Mouse (Mus musculus): Measurements from ENCODE around the gene Sgcg. TPM values are rescaled to one million over a fixed set of nuclear protein-coding genes. Genes with fewer than 3 reads are reported as not detected.

Sgcg gene
- polyA plus RNA-seq, 1 experiment from 2014 or later, result 0.50 TPM

- no peaks in the 10 kb centered on the region for H3K36me3 ChIP-seq (replicated peaks; ENCODE audit: control insufficient read depth, insufficient read depth, low read depth, low read length)
- no peak overlapping the region for H3K4me2 ChIP-seq (ENCODE audit: low read depth, low read length)
- ATAC-seq (replicated peaks; ENCODE audit: insufficient number of reproducible peaks, low FRiP score, low TSS enrichment, low read depth), result no peak
- no peak overlapping the region for H3K27ac ChIP-seq (replicated peaks; ENCODE audit: low read depth, low read length)
- WGBS, result 70% methylated on average over 19 of the region's 19 CpGs
- H3K9me3 ChIP-seq (replicated peaks; ENCODE audit: control insufficient read depth, low read length), result no peaks in the 10 kb centered on the region
- no peak overlapping the region for H3K9ac ChIP-seq (replicated peaks; ENCODE audit: low read length)
- DNase-seq (ENCODE audit: low spot score), result no peak
- H3K4me3 ChIP-seq (ENCODE audit: low read depth, low read length), result no peak overlapping the region
- H3K27me3 ChIP-seq (ENCODE audit: control insufficient read depth, insufficient read depth, low read length), result no peaks in the 10 kb centered on the region
- no peaks in the 10 kb centered on the region for H3K4me1 ChIP-seq (ENCODE audit: control insufficient read depth, insufficient read depth, low read length)
These were observed 30.5 kb upstream of the Sgcg start for GRCm38 (mm10) chr14:61288606-61289286.

- Histone ChIP-seq H3K27ac (replicated peaks; ENCODE audit: low read depth, low read length) (no peak overlapping the region), H3K9me3 (replicated peaks; ENCODE audit: control insufficient read depth, low read length) (no peaks in the 10 kb centered on the region), H3K36me3 (replicated peaks; ENCODE audit: control insufficient read depth, insufficient read depth, low read depth, low read length) (no peaks in the 10 kb centered on the region), H3K27me3 (ENCODE audit: control insufficient read depth, insufficient read depth, low read length) (peaks cover 13% of the 10 kb centered on the region), H3K4me3 (ENCODE audit: low read depth, low read length) (no peak overlapping the region), H3K4me1 (ENCODE audit: control insufficient read depth, insufficient read depth, low read length) (no peaks in the 10 kb centered on the region; the same call in 1 of the 2 replicates), H3K4me2 (ENCODE audit: low read depth, low read length) (no peak overlapping the region), H3K9ac (replicated peaks; ENCODE audit: low read length) (no peak overlapping the region)
- DNase-seq (ENCODE audit: low spot score), result no peak
- 83% methylated on average over 7 of the region's 7 CpGs for WGBS
- ATAC-seq (replicated peaks; ENCODE audit: insufficient number of reproducible peaks, low FRiP score, low TSS enrichment, low read depth), result no peak
These were observed 20.5 kb upstream of the Sgcg start for GRCm38 (mm10) chr14:61278676-61279300.

GRCm38 (mm10) chr14:61277285-61277684, 19.0 kb upstream of the Sgcg start:
- no peak overlapping the region for H3K27ac ChIP-seq (replicated peaks; ENCODE audit: low read depth, low read length)
- ATAC-seq (replicated peaks; ENCODE audit: insufficient number of reproducible peaks, low FRiP score, low TSS enrichment, low read depth), result no peak
- H3K9me3 ChIP-seq (replicated peaks; ENCODE audit: control insufficient read depth, low read length), result no peaks in the 10 kb centered on the region
- no peak overlapping the region for H3K9ac ChIP-seq (replicated peaks; ENCODE audit: low read length)
- H3K27me3 ChIP-seq (ENCODE audit: control insufficient read depth, insufficient read depth, low read length), result peaks cover 13% of the 10 kb centered on the region
- H3K4me3 ChIP-seq (ENCODE audit: low read depth, low read length), result no peak overlapping the region
- H3K4me2 ChIP-seq (ENCODE audit: low read depth, low read length), result no peak overlapping the region
- 57% methylated on average over 1 of the region's 1 CpGs for WGBS
- no peaks in the 10 kb centered on the region for H3K36me3 ChIP-seq (replicated peaks; ENCODE audit: control insufficient read depth, insufficient read depth, low read depth, low read length)
- no peaks in the 10 kb centered on the region; the same call in 1 of the 2 replicates for H3K4me1 ChIP-seq (ENCODE audit: control insufficient read depth, insufficient read depth, low read length)
- DNase-seq (ENCODE audit: low spot score), result peak; percentile 42

GRCm38 (mm10) chr14:61274414-61275198, 16.3 kb upstream of the Sgcg start:
- WGBS, result 9% methylated on average over 38 of the region's 38 CpGs
- peaks cover 13% of the 10 kb centered on the region for H3K27me3 ChIP-seq (ENCODE audit: control insufficient read depth, insufficient read depth, low read length)
- peak; percentile 15 for DNase-seq (ENCODE audit: low spot score)

GRCm38 (mm10) chr14:61267908-61268475, 9.7 kb upstream of the Sgcg start:
- no peaks in the 10 kb centered on the region for H3K9me3 ChIP-seq (replicated peaks; ENCODE audit: control insufficient read depth, low read length)
- H3K4me2 ChIP-seq (ENCODE audit: low read depth, low read length), result no peak overlapping the region
- no peak for ATAC-seq (replicated peaks; ENCODE audit: insufficient number of reproducible peaks, low FRiP score, low TSS enrichment, low read depth)
- no peak overlapping the region for H3K27ac ChIP-seq (replicated peaks; ENCODE audit: low read depth, low read length)
- H3K9ac ChIP-seq (replicated peaks; ENCODE audit: low read length), result no peak overlapping the region
- 65% methylated on average over 5 of the region's 5 CpGs for WGBS
- no peaks in the 10 kb centered on the region for H3K36me3 ChIP-seq (replicated peaks; ENCODE audit: control insufficient read depth, insufficient read depth, low read depth, low read length)
- DNase-seq (ENCODE audit: low spot score), result no peak
- H3K4me3 ChIP-seq (ENCODE audit: low read depth, low read length), result no peak overlapping the region
- no peaks in the 10 kb centered on the region for H3K4me1 ChIP-seq (ENCODE audit: control insufficient read depth, insufficient read depth, low read length)
- H3K27me3 ChIP-seq (ENCODE audit: control insufficient read depth, insufficient read depth, low read length), result no peaks in the 10 kb centered on the region

More at GRCm38 (mm10) chr14:61274414-61275198, 16.3 kb upstream of the Sgcg start:
- H3K4me2 ChIP-seq (ENCODE audit: low read depth, low read length), result peak overlapping the region; percentile 17
- no peaks in the 10 kb centered on the region for H3K36me3 ChIP-seq (replicated peaks; ENCODE audit: control insufficient read depth, insufficient read depth, low read depth, low read length)
- H3K9ac ChIP-seq (replicated peaks; ENCODE audit: low read length), result no peak overlapping the region
- no peaks in the 10 kb centered on the region; the same call in 1 of the 2 replicates for H3K4me1 ChIP-seq (ENCODE audit: control insufficient read depth, insufficient read depth, low read length)
- ATAC-seq (replicated peaks; ENCODE audit: insufficient number of reproducible peaks, low FRiP score, low TSS enrichment, low read depth), result no peak
- no peaks in the 10 kb centered on the region for H3K9me3 ChIP-seq (replicated peaks; ENCODE audit: control insufficient read depth, low read length)
- H3K27ac ChIP-seq (replicated peaks; ENCODE audit: low read depth, low read length), result no peak overlapping the region
- H3K4me3 ChIP-seq (ENCODE audit: low read depth, low read length), result peak overlapping the region; percentile 7; the same call in 1 of the 2 replicates

- ATAC-seq (replicated peaks; ENCODE audit: insufficient number of reproducible peaks, low FRiP score, low TSS enrichment, low read depth) (no peak), DNase-seq (ENCODE audit: low spot score) (peak; percentile 59)
- Histone ChIP-seq H3K9ac (replicated peaks; ENCODE audit: low read length) (no peak overlapping the region), H3K4me2 (ENCODE audit: low read depth, low read length) (no peak overlapping the region), H3K27ac (replicated peaks; ENCODE audit: low read depth, low read length) (no peak overlapping the region), H3K36me3 (replicated peaks; ENCODE audit: control insufficient read depth, insufficient read depth, low read depth, low read length) (no peaks in the 10 kb centered on the region), H3K4me1 (ENCODE audit: control insufficient read depth, insufficient read depth, low read length) (no peaks in the 10 kb centered on the region), H3K4me3 (ENCODE audit: low read depth, low read length) (no peak overlapping the region), H3K9me3 (replicated peaks; ENCODE audit: control insufficient read depth, low read length) (no peaks in the 10 kb centered on the region; the same call in 1 of the 2 replicates), H3K27me3 (ENCODE audit: control insufficient read depth, insufficient read depth, low read length) (no peaks in the 10 kb centered on the region)
- WGBS, result 22% methylated on average over 3 of the region's 3 CpGs
These were observed 794 bp upstream of the Sgcg start for GRCm38 (mm10) chr14:61259084-61259483.

GRCm38 (mm10) chr14:61252596-61253388, 5.5 kb downstream of the Sgcg start:
- ATAC-seq (replicated peaks; ENCODE audit: insufficient number of reproducible peaks, low FRiP score, low TSS enrichment, low read depth) (no peak), DNase-seq (ENCODE audit: low spot score) (no peak)
- H3K4me3 ChIP-seq (ENCODE audit: low read depth, low read length), result no peak overlapping the region
- H3K9me3 ChIP-seq (replicated peaks; ENCODE audit: control insufficient read depth, low read length), result no peaks in the 10 kb centered on the region; the same call in 1 of the 2 replicates
- 89% methylated on average over 15 of the region's 15 CpGs for WGBS
- no peaks in the 10 kb centered on the region for H3K36me3 ChIP-seq (replicated peaks; ENCODE audit: control insufficient read depth, insufficient read depth, low read depth, low read length)
- no peak overlapping the region for H3K27ac ChIP-seq (replicated peaks; ENCODE audit: low read depth, low read length)
- no peaks in the 10 kb centered on the region for H3K27me3 ChIP-seq (ENCODE audit: control insufficient read depth, insufficient read depth, low read length)
- H3K4me2 ChIP-seq (ENCODE audit: low read depth, low read length), result no peak overlapping the region
- no peak overlapping the region for H3K9ac ChIP-seq (replicated peaks; ENCODE audit: low read length)
- no peaks in the 10 kb centered on the region for H3K4me1 ChIP-seq (ENCODE audit: control insufficient read depth, insufficient read depth, low read length)
